Mouse (Mus musculus) adrenal gland, adult 2 months (tissue): ENCODE results near the gene Tchp. TPM values are rescaled to one million over a fixed set of nuclear protein-coding genes. Genes with fewer than 3 reads are reported as not detected.

Experiments used
- DNase-seq: peaks from one replicate; pipeline ENCODE4 v3.0.0; 2021
- long read RNA-seq: library from polyadenylated mRNA; stranded (forward); transcript quantifications from one replicate; pipeline ENCODE4 v2.0.0, GENCODE M21; 2021
- polyA plus RNA-seq: library from polyadenylated mRNA; depleted of rRNA; stranded (reverse); fragments of >200 nt; gene quantifications from 2 replicates; pipeline ENCODE4 v1.2.3, GENCODE M21; 2012; rRNA removed
- total RNA-seq, 2 experiments: library from RNA; stranded (reverse); gene quantifications; 2 replicates each; pipeline ENCODE4 v1.2.3; 2021

Gene Tchp
- 1 to 10 TPM; 5.5 to 7.6 TPM for total RNA-seq
- polyA plus RNA-seq: 13.8 and 14.2 TPM in 2 replicates
- long read RNA-seq, transcript Tchp-201 (13 exons, 2,882 nt): major isoform, 6 of 12 reads
- long read RNA-seq, partial matches to known transcripts: 0 of 12 reads
- long read RNA-seq, other reads (novel, unspliced or antisense): 6 of 12 reads

DNA sequence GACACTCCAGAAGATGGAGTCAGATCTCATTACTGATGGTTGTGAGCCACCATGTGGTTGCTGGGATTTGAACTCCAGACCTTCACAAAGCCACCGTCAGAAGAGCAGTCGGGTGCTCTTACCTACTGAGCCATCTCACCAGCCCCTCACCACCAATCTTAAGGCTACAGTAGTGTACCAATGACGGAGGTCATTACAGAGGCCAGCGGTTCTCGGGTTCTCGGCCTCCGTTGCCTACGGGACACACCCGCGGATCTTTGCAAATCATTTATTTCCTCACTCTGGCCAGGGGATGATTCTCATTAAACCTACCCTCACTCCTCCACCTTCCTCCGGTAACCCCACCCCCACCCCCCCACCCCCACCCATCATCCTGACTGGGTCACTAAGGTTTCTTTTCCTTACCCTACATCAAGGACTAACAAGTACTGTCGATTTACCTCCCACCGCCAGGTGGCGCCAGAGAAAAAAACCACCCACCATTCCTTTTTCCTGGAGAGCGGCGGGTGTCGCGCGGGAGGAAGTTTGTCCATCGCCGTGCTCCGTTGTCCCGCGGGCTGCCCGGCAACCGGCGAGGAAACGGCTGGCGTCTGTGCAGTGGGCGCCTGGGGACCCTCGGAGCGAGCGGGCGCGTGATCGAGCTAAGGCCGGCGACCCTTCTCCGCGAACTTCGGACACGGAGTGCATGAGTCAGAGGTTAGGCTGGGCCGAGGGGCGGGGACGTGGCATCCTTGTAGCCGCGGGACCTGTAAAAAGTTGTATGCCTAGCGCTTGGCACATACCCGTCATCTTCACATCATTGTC is at the start of gene Tchp:
Gene Tchp, plus strand, starts transcription at position 496 of the 804 bp plus-strand sequence.
- DNase-seq: peak; percentile 94

DNA sequence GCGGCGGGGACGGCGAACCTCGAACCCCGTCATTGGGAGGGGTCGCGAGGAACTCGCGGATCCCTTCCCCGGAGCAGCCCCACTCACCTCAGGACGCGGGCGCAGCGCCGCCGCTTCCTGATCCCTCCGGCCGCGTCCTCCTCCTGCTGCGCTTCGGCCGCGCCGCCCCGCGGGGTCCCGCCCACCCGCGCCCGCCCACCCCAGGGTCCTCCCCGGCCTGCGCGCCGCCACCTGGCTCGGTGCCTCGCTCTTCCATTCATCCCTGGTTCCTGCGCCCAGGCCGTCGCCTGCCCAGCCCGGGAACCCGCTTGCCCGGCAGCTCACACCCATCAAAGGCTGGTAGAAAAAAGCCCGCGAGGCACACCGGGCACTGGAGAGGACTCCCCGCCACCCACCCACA is 49.3 kb upstream of the Tchp start, which contains the start of gene Trpv4:
Gene Trpv4, minus strand, starts transcription at position 167 of the 400 bp plus-strand sequence.
- DNase-seq: no peak

DNA sequence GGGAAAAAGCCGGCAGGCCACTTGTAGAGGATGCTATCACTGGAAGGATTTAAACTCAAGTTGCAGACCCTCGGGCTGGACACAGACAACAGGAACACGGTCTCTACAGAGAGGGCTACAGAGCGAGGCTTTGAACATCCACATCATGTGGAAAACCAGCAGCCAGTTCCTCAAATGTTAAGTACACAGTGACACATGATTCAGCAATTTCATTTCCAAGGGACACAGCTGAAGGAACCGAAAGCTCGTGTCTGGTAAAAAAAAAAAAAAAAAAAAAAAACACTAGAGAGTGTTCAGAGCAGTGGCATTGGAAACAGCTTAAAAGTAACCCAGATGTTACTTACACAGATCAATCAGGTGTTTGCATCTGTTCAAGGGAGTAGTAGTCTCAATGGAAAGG is 46.5 kb upstream of the Tchp start:
- DNase-seq: no peak

DNA sequence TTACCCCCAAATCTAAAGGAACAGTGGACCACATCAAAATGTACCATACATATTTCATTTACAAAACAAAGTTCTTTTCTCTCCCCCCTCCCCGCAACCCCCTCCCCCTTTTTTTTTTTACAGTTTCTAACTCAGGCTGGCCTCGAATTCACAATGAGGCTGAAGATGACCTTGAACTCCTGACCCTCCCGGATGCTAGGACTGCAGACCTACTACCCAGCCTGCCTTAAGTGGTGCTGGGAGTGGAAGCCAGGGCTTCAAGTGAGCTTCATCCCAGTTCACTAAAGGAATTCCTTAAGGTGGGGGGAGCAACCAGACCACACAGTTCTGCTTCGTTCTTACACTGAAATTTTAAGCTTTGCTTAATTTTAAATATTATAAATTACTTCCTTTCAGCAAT is 43.4 kb upstream of the Tchp start:
- DNase-seq: no peak

DNA sequence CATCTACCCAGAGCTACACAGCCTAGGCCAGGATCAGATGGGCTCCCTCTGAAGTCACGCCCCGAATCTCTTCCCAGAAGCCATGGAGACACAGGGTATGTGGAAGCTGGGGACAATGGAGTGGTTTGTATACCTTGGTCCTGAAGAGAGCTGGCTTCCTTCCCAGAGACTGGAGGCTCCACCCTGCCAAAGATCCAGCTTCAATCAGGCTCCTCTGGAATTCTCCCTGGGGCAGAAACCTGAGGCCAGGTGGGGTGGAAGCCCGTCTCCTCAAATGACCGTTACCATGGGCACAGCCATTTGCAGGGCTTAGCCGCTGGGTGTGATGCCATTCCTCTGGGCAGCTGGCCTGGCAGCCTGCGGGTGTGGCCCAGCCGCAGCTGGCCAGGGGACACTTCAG is 42.8 kb upstream of the Tchp start:
- no peak for DNase-seq

DNA sequence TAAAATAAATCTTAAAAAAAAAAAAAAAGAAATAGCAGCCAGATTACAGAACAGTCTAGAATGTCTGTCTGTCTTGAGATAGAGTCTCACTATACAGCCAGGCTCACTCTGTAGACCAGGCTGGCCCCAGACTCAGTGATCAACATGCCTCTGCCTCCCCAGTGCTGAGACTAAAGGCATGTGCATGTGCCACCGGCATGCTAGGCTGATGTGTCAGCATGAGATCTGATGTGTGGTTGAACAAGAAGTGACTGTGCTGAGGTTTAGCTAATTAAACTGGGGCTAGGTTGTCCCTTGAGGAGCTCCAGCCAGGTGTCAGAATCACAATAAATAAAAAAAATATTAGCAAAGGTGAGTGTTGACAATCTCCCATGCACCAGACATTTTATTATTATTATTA is 40.9 kb upstream of the Tchp start:
- no peak for DNase-seq

DNA sequence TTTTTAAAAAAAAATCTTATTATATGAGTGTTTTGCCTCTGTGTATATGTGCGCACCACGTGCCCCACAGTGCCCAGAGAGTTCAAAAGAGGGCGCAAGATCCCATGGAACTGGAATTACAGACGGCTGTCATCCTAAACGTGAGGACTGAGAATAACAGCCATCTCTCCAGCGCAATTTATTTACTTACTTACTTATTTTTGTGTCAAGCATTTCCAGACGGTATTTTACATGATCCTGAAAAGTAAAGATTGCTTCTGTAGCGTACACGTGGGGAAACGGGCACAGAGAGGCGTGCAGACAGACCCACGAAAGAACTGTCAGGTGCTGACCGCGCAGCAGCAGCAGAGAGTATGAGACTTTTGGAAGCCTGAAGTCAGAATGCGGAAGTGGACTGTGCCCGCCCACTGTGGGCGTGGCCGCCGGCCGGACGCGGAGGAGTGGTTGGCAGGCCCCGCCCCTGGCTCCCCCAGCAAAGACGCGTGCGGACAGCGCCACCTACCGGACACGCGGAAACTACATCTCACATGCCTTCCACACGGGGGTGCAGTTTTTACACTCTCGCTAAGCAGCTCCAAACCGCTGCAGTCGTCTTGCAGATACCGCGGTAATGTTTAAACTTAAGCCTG is 40.2 kb upstream of the Tchp start:
- DNase-seq: peak; percentile 98

DNA sequence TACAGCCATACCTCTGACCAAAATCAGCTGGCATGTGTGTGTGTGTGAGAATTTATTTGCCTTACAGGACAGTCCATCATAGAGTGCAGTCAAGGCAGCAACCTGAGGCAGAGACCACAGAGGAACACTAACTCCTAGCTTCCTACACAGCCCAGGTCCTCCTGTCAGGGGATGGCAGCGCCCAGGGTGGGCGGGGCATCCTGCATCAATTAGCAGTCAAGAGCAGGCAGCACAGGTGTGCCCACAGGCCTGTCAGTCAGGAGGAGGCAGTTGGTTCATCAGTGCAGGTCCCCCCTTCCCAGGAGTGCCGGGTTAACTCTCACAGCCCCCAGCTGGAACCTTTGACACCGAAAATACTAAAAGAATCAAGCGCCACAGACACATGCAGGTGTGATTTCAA is 38.5 kb upstream of the Tchp start:
- DNase-seq: no peak

DNA sequence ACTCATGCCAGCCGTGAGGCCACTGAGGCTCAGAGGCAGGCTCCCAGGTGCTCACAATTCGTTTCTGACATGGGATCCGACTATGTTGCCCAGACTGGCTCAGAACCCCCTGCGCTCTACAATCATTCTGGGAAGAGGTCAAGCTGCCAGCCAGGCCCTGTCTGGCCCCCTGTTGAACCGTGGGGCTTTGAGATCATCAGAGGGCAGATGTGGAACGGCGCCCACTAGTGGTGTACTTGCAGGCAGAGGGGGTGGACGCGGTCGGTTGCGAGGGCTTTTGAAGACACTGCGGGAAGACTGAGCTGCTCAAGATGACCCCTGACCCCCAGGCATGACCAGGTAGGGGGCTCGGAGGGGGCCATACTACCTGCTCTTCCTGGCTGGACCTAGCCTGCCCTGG is 34.4 kb upstream of the Tchp start:
- no peak for DNase-seq

DNA sequence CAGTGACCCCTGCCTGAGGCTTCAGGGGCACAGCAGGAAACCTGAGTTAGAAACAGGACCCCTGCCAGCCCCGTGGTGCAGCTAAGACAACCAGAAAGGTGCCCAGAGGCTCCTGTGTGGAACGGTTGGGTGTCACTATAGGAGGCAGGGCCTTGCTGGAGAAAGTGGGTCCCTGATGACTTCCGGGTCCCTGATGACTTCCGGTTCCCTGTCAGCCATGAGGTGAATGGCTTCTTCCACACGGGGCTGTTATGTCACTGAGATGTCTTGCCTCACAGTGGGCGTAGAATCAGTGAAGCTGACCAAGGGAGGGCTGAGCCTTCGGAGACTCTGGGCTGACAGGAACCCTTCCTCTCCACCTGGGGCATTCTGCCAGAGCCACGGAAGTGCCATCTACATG is 33.0 kb upstream of the Tchp start:
- no peak for DNase-seq

DNA sequence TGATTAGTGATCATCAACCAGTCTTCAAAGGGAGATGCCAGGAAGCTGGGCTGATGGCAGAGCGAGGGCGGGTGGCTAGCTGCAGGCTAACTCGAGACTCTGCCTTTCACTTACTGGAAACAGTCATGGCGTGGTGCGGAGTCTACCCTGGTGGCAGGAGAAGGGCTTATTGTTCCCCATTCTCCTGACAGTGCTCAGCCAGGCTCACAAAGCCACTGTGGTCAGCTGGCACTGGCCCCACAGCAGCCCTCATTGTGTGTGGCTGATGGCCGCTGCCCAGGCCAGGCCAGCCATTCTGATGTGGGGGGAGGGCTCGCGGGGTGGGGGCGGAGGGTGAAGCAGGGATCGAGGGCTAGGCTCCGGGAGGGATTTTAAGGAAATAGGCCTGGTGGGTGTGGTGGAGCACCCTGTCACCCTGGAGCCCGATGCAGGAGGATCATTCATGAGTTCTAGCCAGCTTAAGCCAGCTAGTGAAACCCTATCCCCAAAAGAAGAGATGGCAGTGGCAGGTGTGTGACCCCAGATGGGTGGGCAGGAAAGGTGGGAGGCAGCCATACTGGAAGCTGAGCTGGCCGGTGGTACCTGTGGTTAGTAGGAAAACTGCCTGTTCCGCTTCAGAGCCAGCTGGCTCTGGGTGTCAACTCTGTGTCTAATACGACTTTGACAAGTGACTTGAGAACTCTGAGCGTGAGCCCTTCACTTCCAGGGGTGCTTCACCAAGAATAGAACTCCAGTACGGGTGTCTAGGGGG is 27.5 kb upstream of the Tchp start:
- DNase-seq: no peak

DNA sequence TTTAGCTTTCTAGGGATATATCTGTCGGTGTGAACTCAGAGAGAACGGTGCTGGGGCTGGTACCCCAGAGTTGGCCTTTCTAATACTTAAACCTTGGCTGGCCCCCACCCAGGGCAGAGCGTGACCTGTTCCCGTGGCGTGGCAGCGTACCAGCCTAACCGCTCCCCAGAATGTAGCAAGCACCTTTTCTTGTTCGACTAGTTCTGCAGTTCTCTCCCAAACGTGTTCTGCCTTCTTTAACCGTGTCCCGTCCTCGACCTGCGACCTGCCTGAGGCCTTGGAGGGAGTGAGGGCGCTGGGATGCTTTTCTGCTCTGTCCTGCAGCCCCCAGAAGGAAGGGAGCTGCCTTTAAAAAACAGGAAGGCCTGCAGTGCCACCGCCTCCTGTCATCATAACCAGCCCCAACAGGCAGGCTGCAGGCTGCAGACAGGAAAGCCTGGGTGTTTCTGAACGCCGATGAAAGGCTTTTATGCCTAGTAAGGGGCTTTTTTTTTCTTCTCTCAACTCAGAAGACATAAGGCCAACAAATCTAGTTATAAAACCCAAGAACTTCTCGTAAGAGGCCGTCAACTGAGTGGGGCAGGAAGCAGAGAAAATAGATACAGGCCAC is 26.8 kb upstream of the Tchp start:
- DNase-seq: no peak

DNA sequence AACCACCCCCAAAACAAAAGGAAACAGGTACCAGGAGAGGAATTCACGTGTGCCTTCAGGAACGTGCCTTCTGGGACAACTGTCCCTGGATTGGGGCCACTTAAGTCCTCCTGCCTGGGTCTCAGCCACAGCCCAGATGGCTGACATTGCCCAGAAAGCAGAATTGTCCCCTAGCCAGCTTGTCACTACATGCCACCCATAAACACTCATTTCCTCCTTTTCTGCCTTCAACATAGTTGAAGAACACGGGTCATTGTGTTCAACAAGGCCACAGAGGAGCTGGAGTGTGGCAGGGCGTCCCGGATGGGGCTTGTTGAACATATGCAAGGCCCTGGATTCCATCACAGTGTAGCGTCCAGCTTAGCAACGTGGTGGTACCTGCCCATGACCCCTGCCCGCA is 25.8 kb upstream of the Tchp start:
- DNase-seq: no peak

DNA sequence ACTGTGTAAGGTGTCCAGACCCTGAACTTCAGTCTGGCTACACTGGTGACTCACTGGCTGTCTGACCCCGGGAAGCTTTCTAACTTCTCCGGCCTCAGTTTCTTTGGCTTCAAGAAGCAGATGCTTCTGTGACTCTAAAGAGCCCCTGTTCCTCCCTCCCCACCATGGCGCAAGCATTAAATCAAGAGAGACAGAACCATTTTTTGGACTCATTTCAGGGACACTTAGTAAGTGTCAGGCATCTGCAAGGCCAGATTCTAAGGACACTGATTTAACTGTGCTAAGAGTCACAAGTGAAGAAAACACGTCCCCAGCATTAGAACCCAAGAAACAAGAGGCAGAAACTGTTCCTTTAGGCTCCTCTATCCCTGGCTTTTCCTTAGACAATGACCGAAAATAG is 21.6 kb upstream of the Tchp start:
- peak; percentile 59 for DNase-seq

DNA sequence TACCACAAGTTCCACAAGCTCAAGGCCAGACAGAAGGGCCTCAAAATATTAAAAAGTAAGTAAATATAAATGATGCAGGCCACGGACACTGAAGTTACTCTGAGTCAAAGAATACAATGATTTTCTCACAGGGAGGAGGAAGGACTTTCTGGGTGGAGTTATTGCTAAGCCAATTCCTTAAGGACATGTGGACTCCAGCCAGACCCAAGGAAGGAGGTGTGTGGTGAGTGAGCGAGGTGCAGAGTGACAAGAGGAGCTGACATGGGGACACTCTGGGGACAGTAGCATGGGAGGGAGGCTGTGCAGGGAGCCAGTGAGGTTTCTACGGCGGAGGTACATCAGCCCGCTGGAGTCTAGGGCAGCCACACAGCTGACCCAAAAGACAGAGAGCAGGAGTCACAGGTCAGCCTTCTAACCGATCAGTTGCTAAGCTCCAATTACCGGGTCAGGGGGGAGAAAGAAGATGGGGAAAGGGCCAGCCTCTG is 20.8 kb upstream of the Tchp start:
- no peak for DNase-seq

DNA sequence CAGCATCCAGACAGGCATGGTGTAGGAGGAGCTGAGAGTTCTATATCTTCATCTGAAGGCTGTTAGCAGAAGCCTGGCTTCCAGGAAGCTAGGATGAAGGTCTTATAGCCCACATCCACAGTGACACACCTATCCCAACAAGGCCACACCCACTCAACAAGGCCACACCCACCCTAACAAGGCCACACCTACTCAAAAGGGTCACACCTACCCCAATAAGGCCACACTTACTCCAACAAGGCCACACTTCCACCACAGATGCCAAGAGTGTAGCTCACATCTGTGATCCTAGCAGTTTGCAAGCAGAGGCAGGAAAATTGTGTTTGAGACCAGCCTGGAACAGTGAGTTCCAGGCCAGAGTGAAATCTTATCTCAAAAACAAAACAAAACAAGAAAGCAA is 19.7 kb upstream of the Tchp start:
- no peak for DNase-seq

DNA sequence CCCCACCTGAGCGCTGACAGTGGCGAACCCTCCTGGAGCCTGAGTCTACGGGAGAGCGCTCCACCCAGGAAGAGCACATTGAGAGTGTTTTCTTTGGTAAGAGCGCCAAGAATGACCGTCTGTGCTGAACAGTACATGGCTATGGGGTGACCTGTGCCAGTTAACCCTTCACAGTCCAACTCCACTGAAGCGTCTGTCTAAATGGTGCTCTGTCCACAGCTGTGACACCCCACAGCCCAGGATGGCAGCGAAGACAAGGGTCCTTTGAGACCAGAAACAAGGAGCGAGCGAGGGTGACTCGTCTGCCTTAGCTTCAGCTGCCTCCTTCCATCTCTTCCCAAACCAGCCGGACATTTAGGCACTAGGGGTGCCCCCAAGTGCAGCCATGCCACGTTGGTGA is 18.9 kb upstream of the Tchp start:
- no peak for DNase-seq

DNA sequence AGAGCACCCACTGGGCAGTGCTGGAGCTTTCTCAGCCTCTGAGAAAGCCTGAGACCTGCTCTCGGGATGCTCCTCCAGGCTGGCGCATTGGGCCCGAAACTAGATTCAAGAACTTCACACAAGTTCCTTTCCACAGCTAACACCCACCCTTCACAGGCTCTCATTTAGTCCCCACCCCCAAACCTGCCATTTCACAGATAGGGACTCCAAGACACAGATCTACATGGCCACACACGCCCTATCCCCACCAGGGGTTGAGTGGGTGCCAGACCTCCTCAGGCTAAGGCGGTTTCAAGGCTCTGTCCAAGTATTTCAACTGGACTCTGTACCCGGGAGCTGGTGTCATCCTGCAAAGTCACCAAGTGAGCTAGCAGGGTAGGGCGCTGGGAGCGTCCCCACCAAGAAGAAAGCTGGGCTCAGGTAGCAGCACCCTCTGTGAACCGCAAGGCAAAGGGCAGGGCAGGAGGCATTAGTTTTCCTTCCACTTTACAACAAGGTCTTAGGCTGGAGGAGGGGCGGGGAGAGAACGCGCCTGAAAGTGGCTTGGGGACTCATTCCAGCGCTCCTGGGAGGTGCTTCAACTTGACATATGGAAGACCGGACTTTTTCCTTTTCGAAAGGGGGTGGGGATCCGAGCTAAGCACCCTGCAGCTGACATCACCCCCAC is 17.7 kb upstream of the Tchp start:
- peak; percentile 49 for DNase-seq

DNA sequence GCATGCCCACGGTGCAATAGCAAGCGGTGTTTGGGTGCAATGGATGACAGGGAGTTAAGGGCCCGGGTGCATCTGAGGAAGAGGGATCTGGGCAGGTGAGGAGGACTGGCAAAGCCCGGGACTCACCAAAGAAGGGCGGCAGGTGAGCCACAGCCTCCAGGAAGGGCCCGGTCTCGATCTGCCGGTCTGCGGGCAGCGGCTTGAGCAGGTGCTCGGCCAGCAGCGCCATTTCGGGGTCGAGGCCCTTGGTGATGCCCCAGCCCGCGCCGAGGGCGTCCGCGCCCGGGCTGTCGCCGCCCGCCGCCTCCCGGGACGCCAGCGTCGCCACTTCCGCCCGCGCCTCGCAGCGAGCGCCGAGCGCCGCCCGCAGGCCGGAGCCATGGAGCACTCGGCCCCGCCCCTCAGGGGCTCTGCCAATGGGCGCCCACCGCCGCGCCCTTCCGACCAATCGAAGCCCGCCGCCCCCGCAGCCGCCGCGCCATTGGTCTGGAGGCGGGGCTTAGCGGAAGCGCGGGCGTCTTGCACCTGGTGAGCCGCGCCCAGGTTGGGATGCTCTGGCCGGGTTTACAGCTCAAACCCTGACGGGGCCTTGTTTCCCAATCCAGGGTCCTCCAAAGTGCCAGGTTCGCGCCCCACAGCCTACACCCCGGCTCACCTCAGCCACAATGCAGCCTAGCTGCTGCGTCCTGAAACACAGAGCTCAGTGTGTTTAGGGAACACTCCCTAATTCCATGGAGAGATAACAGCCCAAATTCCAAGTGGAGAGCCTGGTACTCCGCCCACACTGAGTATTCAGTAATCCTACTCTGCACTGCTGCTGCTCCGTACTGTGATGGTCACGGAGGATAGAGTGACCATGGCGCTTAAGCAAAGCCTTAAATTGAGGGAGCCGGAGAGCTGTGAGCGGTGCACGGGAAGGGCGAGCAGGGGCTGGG is 16.7 kb upstream of the Tchp start, which contains the start of gene Gltp:
Gene Gltp, minus strand, starts transcription at position 352 of the 935 bp plus-strand sequence.
- peak; percentile 95 for DNase-seq

DNA sequence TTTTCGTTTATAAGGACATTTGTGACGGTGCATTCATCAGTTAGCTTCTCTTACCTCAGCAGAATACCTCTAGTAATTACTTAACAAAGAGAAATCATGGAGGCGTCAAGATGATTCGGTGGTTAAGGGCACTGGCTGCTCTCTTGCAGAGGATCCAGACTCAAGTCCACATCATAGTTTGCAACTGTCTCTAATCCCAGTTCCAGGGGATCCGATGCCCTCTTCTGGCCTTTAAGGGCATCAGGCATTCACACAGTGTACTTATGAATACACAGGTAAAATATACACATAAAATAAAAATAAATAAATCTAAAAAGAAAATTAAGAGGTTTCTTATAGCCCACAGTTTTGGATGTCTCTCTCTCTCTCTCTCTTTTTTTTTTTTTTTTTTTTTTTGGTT is 11.8 kb upstream of the Tchp start:
- DNase-seq: no peak
